Mouse (Mus musculus) C2C12 (cell line): ENCODE measurements at regions not wholly inside any gene's neighbourhood (a gene's known extent, or its start where the extent isn't known, plus 50 kb on each side); places are given as distances from the start of the nearest gene placed in this dataset.

Experiments used
- H3K27me3 ChIP-seq: one replicate; pipeline ENCODE4 v1.6.1; 2011; ENCODE audit not compliant: control insufficient read depth, insufficient read depth, insufficient read length
- H3K36me3 ChIP-seq: one replicate; pipeline ENCODE4 v1.6.1; 2011; ENCODE audit not compliant: control insufficient read depth, insufficient read depth
- H3K4me3 ChIP-seq: one replicate; pipeline ENCODE4 v1.5.1; 2011; ENCODE audit warnings: mild to moderate bottlenecking, control low read depth; ENCODE audit not compliant: poor library complexity, insufficient read depth, severe bottlenecking
- H3K79me2 ChIP-seq: one replicate; pipeline ENCODE4 v1.6.1; 2011; ENCODE audit not compliant: control insufficient read depth, insufficient read depth
- H3K79me3 ChIP-seq: one replicate; pipeline ENCODE4 v1.6.1; 2011; ENCODE audit warnings: low read depth, control low read depth
- H3ac ChIP-seq: one replicate; pipeline ENCODE3; 2011; ENCODE audit warnings: low read depth; ENCODE audit not compliant: control insufficient read depth, insufficient read length
- CEBPB ChIP-seq: IDR thresholded peaks from one replicate; pipeline ENCODE4 v1.6.1; 2011; ENCODE audit warnings: low read depth, mild to moderate bottlenecking, control low read depth, moderate library complexity
- CTCF ChIP-seq: IDR thresholded peaks from one replicate; pipeline ENCODE4 v1.5.1; 2011; ENCODE audit not compliant: control insufficient read depth, insufficient read depth, insufficient read length
- FOSL1 ChIP-seq: IDR thresholded peaks from one replicate; pipeline ENCODE4 v1.8.0; 2011; ENCODE audit warnings: mild to moderate bottlenecking, low read length; ENCODE audit not compliant: poor library complexity, insufficient read depth, severe bottlenecking
- MAX ChIP-seq: IDR thresholded peaks from one replicate; pipeline ENCODE4 v1.6.1; 2011; ENCODE audit warnings: mild to moderate bottlenecking, control low read depth
- MYOD1 ChIP-seq: IDR thresholded peaks from one replicate; pipeline ENCODE4 v1.6.1; 2011; ENCODE audit warnings: low read depth; ENCODE audit not compliant: control insufficient read depth, insufficient read length
- MYOG ChIP-seq: IDR thresholded peaks from one replicate; pipeline ENCODE4 v1.6.1; 2011; ENCODE audit not compliant: control insufficient read depth, insufficient read length; ENCODE audit errors: extremely low read depth
- USF1 ChIP-seq: IDR thresholded peaks from one replicate; pipeline ENCODE4 v1.6.1; 2011; ENCODE audit warnings: low read depth, mild to moderate bottlenecking, control low read depth, moderate library complexity

- Histone ChIP-seq H3K36me3 (no peaks in the 10 kb centered on the region), H3ac (no peak overlapping the region), H3K27me3 (no peaks in the 10 kb centered on the region), H3K79me3 (no peaks in the 10 kb centered on the region), H3K4me3 (no peak overlapping the region), H3K79me2 (no peaks in the 10 kb centered on the region)
- TF ChIP-seq CEBPB (peak; percentile 37), MAX (no peak)
These were observed 164.2 kb upstream of the Ell2 start for GRCm38 (mm10) chr13:75542253-75542945.

GRCm38 (mm10) chr13:75542946-75543327, 163.6 kb upstream of the Ell2 start:
- Histone ChIP-seq H3K36me3 (no peaks in the 10 kb centered on the region), H3K79me2 (no peaks in the 10 kb centered on the region), H3K79me3 (no peaks in the 10 kb centered on the region), H3ac (no peak overlapping the region), H3K4me3 (no peak overlapping the region), H3K27me3 (no peaks in the 10 kb centered on the region)
- no peak for TF ChIP-seq CEBPB
- TF ChIP-seq FOSL1: no peak
- no peak for TF ChIP-seq MYOG
- TF ChIP-seq USF1: no peak
- no peak for TF ChIP-seq MAX
- TF ChIP-seq MYOD1: no peak
- TF ChIP-seq CTCF: no peak

GRCm38 (mm10) chr13:75543595-75543994, 163.0 kb upstream of the Ell2 start:
- H3K79me3 ChIP-seq: no peaks in the 10 kb centered on the region
- TF ChIP-seq CTCF (no peak), MYOD1 (no peak), USF1 (no peak), MAX (no peak), FOSL1 (no peak), MYOG (no peak), CEBPB (no peak)
- H3K27me3 ChIP-seq: no peaks in the 10 kb centered on the region
- no peaks in the 10 kb centered on the region for H3K36me3 ChIP-seq
- H3K4me3 ChIP-seq: no peak overlapping the region
- no peaks in the 10 kb centered on the region for H3K79me2 ChIP-seq
- no peak overlapping the region for H3ac ChIP-seq

GRCm38 (mm10) chr13:75544728-75545127, 161.8 kb upstream of the Ell2 start:
- Histone ChIP-seq H3K36me3 (no peaks in the 10 kb centered on the region), H3ac (no peak overlapping the region), H3K79me3 (no peaks in the 10 kb centered on the region), H3K79me2 (no peaks in the 10 kb centered on the region), H3K27me3 (no peaks in the 10 kb centered on the region), H3K4me3 (no peak overlapping the region)
- no peak for TF ChIP-seq MAX
- no peak for TF ChIP-seq MYOD1
- no peak for TF ChIP-seq FOSL1
- no peak for TF ChIP-seq USF1
- no peak for TF ChIP-seq CTCF
- no peak for TF ChIP-seq MYOG
- no peak for TF ChIP-seq CEBPB

GRCm38 (mm10) chr13:75547791-75548190, 158.8 kb upstream of the Ell2 start:
- TF ChIP-seq CTCF (no peak), MYOD1 (no peak), USF1 (no peak), CEBPB (no peak), FOSL1 (no peak), MAX (no peak), MYOG (no peak)

GRCm38 (mm10) chr13:75578971-75579370, 127.6 kb upstream of the Ell2 start:
- Histone ChIP-seq H3K79me3 (no peaks in the 10 kb centered on the region), H3K36me3 (no peaks in the 10 kb centered on the region)
- TF ChIP-seq FOSL1 (no peak), MYOG (no peak), CTCF (no peak), CEBPB (no peak), MYOD1 (no peak), USF1 (no peak), MAX (no peak)

More at GRCm38 (mm10) chr13:75547791-75548190, 158.8 kb upstream of the Ell2 start:
- H3K79me2 ChIP-seq: no peaks in the 10 kb centered on the region
- no peaks in the 10 kb centered on the region for H3K36me3 ChIP-seq
- no peaks in the 10 kb centered on the region for H3K27me3 ChIP-seq
- H3K4me3 ChIP-seq: no peak overlapping the region
- H3ac ChIP-seq: no peak overlapping the region
- no peaks in the 10 kb centered on the region for H3K79me3 ChIP-seq

More at GRCm38 (mm10) chr13:75578971-75579370, 127.6 kb upstream of the Ell2 start:
- H3K79me2 ChIP-seq: no peaks in the 10 kb centered on the region
- no peak overlapping the region for H3ac ChIP-seq
- H3K27me3 ChIP-seq: no peaks in the 10 kb centered on the region
- no peak overlapping the region for H3K4me3 ChIP-seq
